Mouse (Mus musculus): ENCODE measurements around the gene Dpp6. TPM values are rescaled to one million over a fixed set of nuclear protein-coding genes. Genes with fewer than 3 reads are reported as not detected.

The Dpp6 gene
- polyA plus RNA-seq, 1 experiment from 2014 or later: 1.0 TPM

DNA sequence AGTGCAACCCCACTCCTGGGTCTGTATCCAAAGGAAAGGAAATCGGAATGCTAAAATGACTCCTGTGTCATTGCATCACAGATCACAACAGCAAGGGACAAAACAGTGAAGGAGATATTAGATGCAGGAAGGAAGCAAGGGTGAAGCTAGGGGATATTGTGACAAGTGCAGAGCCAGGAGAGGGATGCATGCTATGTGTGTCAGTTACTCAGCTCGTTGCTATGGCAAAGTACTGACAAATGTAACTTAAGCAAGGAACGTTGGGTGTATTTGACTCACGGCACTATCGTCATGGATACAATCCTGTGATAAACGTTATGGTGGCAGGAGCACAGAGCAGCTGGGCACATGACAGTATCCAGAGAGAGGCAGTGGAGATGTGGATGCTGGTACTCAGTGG is 839.1 kb downstream of the Dpp6 start:
- TF ChIP-seq CTCF (IDR thresholded peaks at IDR 0.05; ENCODE audit: low read depth) (no peak), EP300 (optimal IDR thresholded peaks at IDR 0.05) (no peak)
- H3K27me3 ChIP-seq (ENCODE audit: control insufficient read depth, insufficient read depth, low read length): no peaks in the 10 kb centered on the region
- no peak overlapping the region for H3K4me3 ChIP-seq (ENCODE audit: low read depth, low read length)
- no peaks in the 10 kb centered on the region for H3K36me3 ChIP-seq (ENCODE audit: control insufficient read depth, insufficient read depth, low read length)
- no peaks in the 10 kb centered on the region for H3K9me3 ChIP-seq (ENCODE audit: control insufficient read depth, low read length)
- H3K4me2 ChIP-seq (replicated peaks; ENCODE audit: low read depth): no peak overlapping the region
- H3K4me1 ChIP-seq (replicated peaks; ENCODE audit: control insufficient read depth, insufficient read depth): no peaks in the 10 kb centered on the region
- WGBS: 64% methylated on average over 6 of the region's 6 CpGs
- H3K9ac ChIP-seq (ENCODE audit: low read length): no peak overlapping the region
- H3K27ac ChIP-seq (replicated peaks): no peak overlapping the region
- DNase-seq (ENCODE audit: low spot score) (no peak), ATAC-seq (ENCODE audit: low FRiP score, low TSS enrichment) (no peak)

DNA sequence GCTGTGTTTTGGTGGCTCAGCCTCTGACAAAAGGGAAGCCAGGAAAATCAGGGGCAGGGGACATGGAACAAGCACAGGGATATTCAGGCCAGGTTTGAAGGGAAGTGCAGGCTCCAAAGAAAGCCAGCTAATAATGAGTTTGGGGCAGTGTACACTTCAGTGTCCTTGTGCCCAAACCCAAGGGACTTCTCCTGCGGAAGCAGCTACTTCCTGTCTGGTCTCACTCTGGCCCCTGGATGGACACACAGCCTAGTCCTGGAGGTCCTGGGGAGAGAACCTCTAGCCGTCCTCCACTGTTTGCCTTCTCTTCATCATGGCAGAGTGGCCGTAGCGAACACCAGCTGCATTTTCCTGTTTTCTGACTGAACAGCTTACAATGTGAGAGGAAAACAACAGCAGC is 840.7 kb downstream of the Dpp6 start:
- no peak overlapping the region for H3K4me2 ChIP-seq (replicated peaks; ENCODE audit: low read depth)
- ATAC-seq (ENCODE audit: low FRiP score, low TSS enrichment): no peak

DNA sequence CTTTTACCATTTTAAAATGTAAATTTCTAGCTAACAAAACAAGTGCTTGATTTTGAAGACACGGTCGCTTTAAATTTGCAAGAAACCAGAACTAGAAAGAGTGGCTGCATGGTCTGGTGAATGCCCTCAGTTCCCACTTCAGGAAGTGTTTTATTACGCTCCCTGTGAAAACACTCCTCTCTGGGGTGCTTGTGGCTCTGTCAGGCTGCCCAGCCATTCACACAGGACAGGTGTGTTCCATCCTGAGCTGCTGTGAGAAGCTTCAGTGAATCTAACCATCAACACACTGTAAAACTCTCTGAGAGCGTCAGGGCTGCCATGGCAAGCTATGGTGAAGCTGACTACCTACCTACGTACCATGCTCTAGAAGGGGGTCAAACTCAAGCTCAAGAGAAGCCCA is 841.2 kb downstream of the Dpp6 start:
- Histone ChIP-seq H3K4me3 (ENCODE audit: low read depth, low read length) (no peak overlapping the region), H3K9ac (ENCODE audit: low read length) (no peak overlapping the region), H3K36me3 (ENCODE audit: control insufficient read depth, insufficient read depth, low read length) (no peaks in the 10 kb centered on the region), H3K9me3 (ENCODE audit: control insufficient read depth, low read length) (no peaks in the 10 kb centered on the region), H3K4me1 (replicated peaks; ENCODE audit: control insufficient read depth, insufficient read depth) (no peaks in the 10 kb centered on the region), H3K4me2 (replicated peaks; ENCODE audit: low read depth) (no peak overlapping the region), H3K27ac (replicated peaks) (no peak overlapping the region), H3K27me3 (ENCODE audit: control insufficient read depth, insufficient read depth, low read length) (no peaks in the 10 kb centered on the region)
- no peak for ATAC-seq (ENCODE audit: low FRiP score, low TSS enrichment)
- WGBS: 69% methylated on average over 5 of the region's 5 CpGs
- no peak for TF ChIP-seq EP300 (optimal IDR thresholded peaks at IDR 0.05)
- TF ChIP-seq CTCF (IDR thresholded peaks at IDR 0.05; ENCODE audit: low read depth): no peak
- DNase-seq (ENCODE audit: low spot score): no peak

More for the DNA sequence above, 840.7 kb downstream of the Dpp6 start:
- no peak for DNase-seq (ENCODE audit: low spot score)
- Histone ChIP-seq H3K9me3 (ENCODE audit: control insufficient read depth, low read length) (no peaks in the 10 kb centered on the region), H3K36me3 (ENCODE audit: control insufficient read depth, insufficient read depth, low read length) (no peaks in the 10 kb centered on the region), H3K27ac (replicated peaks) (no peak overlapping the region), H3K4me3 (ENCODE audit: low read depth, low read length) (no peak overlapping the region), H3K27me3 (ENCODE audit: control insufficient read depth, insufficient read depth, low read length) (no peaks in the 10 kb centered on the region), H3K4me1 (replicated peaks; ENCODE audit: control insufficient read depth, insufficient read depth) (no peaks in the 10 kb centered on the region), H3K9ac (ENCODE audit: low read length) (no peak overlapping the region)
- WGBS: 61% methylated on average over 4 of the region's 4 CpGs
- TF ChIP-seq CTCF (IDR thresholded peaks at IDR 0.05; ENCODE audit: low read depth) (no peak), EP300 (optimal IDR thresholded peaks at IDR 0.05) (no peak)

DNA sequence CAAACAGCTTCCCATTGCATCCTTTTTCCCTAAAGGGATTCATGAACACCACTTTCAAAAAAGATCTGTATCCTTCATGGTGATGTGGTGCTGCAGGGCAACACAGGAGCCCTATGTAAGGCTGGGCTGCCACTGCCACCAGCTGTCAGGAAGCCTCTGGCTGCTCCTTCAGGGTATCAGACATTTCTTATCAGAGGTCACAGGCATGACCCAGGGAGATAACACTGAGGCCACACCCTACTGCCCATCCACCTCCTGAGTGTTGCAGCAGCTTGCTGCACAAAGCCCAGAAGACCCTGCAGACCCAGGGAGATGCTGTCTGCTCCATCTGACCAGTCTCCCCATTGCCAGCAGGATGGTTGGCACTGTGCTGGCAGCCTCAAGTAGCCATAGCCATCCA is 841.6 kb downstream of the Dpp6 start:
- H3K27me3 ChIP-seq (ENCODE audit: control insufficient read depth, insufficient read depth, low read length): no peaks in the 10 kb centered on the region
- DNase-seq (ENCODE audit: low spot score): no peak
- no peaks in the 10 kb centered on the region for H3K4me1 ChIP-seq (replicated peaks; ENCODE audit: control insufficient read depth, insufficient read depth)
- no peak overlapping the region for H3K27ac ChIP-seq (replicated peaks)
- no peak overlapping the region for H3K4me2 ChIP-seq (replicated peaks; ENCODE audit: low read depth)
- H3K36me3 ChIP-seq (ENCODE audit: control insufficient read depth, insufficient read depth, low read length): no peaks in the 10 kb centered on the region
- no peak for ATAC-seq (ENCODE audit: low FRiP score, low TSS enrichment)
- H3K4me3 ChIP-seq (ENCODE audit: low read depth, low read length): no peak overlapping the region
- H3K9me3 ChIP-seq (ENCODE audit: control insufficient read depth, low read length): no peaks in the 10 kb centered on the region
- no peak for TF ChIP-seq CTCF (IDR thresholded peaks at IDR 0.05; ENCODE audit: low read depth)
- TF ChIP-seq EP300 (optimal IDR thresholded peaks at IDR 0.05): no peak
- H3K9ac ChIP-seq (ENCODE audit: low read length): no peak overlapping the region

DNA sequence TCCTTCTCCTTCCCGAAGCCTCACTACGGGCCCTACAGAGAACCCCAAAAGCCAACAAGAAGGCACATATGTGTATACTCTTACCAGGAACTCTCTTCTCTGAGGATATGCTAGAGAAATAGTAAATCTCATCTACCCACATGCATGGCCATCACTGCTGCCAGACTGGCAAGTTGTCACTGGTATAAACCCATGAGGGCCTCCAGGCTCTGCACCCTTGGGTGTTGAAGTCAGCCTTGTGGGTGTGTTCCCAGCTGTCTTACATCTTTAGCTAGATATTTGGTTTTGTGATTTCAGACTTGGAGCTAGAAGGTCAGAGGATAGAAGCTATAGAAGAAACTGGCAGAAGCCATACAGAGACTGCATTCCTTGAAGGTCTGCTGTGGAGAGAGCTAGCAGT is 842.0 kb downstream of the Dpp6 start:
- ATAC-seq (ENCODE audit: low FRiP score, low TSS enrichment) (no peak), DNase-seq (ENCODE audit: low spot score) (no peak)
- Histone ChIP-seq H3K27me3 (ENCODE audit: control insufficient read depth, insufficient read depth, low read length) (no peaks in the 10 kb centered on the region), H3K4me1 (replicated peaks; ENCODE audit: control insufficient read depth, insufficient read depth) (no peaks in the 10 kb centered on the region), H3K9ac (ENCODE audit: low read length) (no peak overlapping the region), H3K4me2 (replicated peaks; ENCODE audit: low read depth) (no peak overlapping the region), H3K36me3 (ENCODE audit: control insufficient read depth, insufficient read depth, low read length) (no peaks in the 10 kb centered on the region), H3K27ac (replicated peaks) (no peak overlapping the region), H3K4me3 (ENCODE audit: low read depth, low read length) (no peak overlapping the region), H3K9me3 (ENCODE audit: control insufficient read depth, low read length) (no peaks in the 10 kb centered on the region)
- no peak for TF ChIP-seq EP300 (optimal IDR thresholded peaks at IDR 0.05)
- TF ChIP-seq CTCF (IDR thresholded peaks at IDR 0.05; ENCODE audit: low read depth): no peak
- WGBS: 97% methylated on average over 2 of the region's 2 CpGs

DNA sequence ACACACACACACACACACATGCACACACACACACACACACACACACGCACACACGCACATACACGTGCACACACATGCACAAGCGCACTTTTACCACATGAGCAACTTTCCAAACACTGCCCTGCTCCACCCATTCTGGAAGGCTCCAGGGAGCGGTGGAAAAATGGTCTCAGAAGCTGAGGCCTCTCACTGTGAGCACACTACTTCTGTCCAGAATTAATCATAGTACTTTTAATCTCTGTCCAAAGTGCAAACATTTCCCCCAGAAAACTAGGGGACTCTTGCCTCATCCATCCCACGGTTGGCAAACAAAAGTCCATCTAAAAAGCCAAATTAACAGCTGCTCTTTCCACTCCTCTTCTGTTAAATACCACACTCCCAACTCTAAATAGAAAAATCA is 842.8 kb downstream of the Dpp6 start:
- no peak for DNase-seq (ENCODE audit: low spot score)
- Histone ChIP-seq H3K27ac (replicated peaks) (no peak overlapping the region), H3K9ac (ENCODE audit: low read length) (no peak overlapping the region), H3K4me1 (replicated peaks; ENCODE audit: control insufficient read depth, insufficient read depth) (no peaks in the 10 kb centered on the region), H3K4me2 (replicated peaks; ENCODE audit: low read depth) (no peak overlapping the region), H3K27me3 (ENCODE audit: control insufficient read depth, insufficient read depth, low read length) (no peaks in the 10 kb centered on the region), H3K4me3 (ENCODE audit: low read depth, low read length) (no peak overlapping the region), H3K36me3 (ENCODE audit: control insufficient read depth, insufficient read depth, low read length) (no peaks in the 10 kb centered on the region), H3K9me3 (ENCODE audit: control insufficient read depth, low read length) (no peaks in the 10 kb centered on the region)
- 52% methylated on average over 6 of the region's 6 CpGs for WGBS
- no peak for TF ChIP-seq CTCF (IDR thresholded peaks at IDR 0.05; ENCODE audit: low read depth)
- no peak for TF ChIP-seq EP300 (optimal IDR thresholded peaks at IDR 0.05)
- no peak for ATAC-seq (ENCODE audit: low FRiP score, low TSS enrichment)
